Mouse (Mus musculus) frontal cortex, postnatal 10 days (tissue): ENCODE measurements around the gene Gm10065.

Experiments used
- DNase-seq, 2 experiments: peaks; one replicate each; pipeline ENCODE4 v3.0.0; 2022; ENCODE audit warnings: low spot score in 2 of 2, mixed read lengths in 1 of 2

The Gm10065 gene

GRCm38 (mm10) chr13:21435476-21435875 is 43.8 kb downstream of the Gm10065 start:
- no peak for DNase-seq
